Mouse (Mus musculus): ENCODE data around the gene Ptch1. TPM values are rescaled to one million over a fixed set of nuclear protein-coding genes. Genes with fewer than 3 reads are reported as not detected.

The Ptch1 gene
- polyA plus RNA-seq (2016; fragmentation: Nextera tagmentation; extraction: Ambion mirVana): 18.2 and 19.0 TPM in 2 replicates

GRCm38 (mm10) chr13:63573256-63573835 lies at the start of gene Ptch1:
Gene Ptch1 (minus strand): TSS chr13:63573598.
- Histone ChIP-seq H3K4me1 (peaks cover 57% of the 10 kb centered on the region), H3K27me3 (ENCODE audit: low read depth, poor library complexity, severe bottlenecking) (peaks cover 80% of the 10 kb centered on the region)
- under 1% methylated on average over 43 of the region's 44 CpGs for WGBS

GRCm38 (mm10) chr13:63621301-63621700 lies 47.9 kb upstream of the Ptch1 start:
- Histone ChIP-seq H3K36me3 (no peaks in the 10 kb centered on the region), H3K9me3 (replicated peaks) (no peaks in the 10 kb centered on the region), H3K27me3 (ENCODE audit: low read depth, poor library complexity, severe bottlenecking) (no peaks in the 10 kb centered on the region), H3K4me3 (no peak overlapping the region), H3K4me1 (peaks cover 9% of the 10 kb centered on the region), H3K27ac (no peak overlapping the region)
- 86% methylated on average over 3 of the region's 3 CpGs for WGBS
- no peak for DNase-seq (ENCODE audit: low spot score)

More at GRCm38 (mm10) chr13:63573256-63573835, at the start of gene Ptch1:
- H3K4me3 ChIP-seq: peak within 1 kb of the TSS; percentile 98
- H3K27ac ChIP-seq: peak within 1 kb of the TSS; percentile 93
- DNase-seq (ENCODE audit: low spot score): peak; percentile 85
- no peaks in the 10 kb centered on the region for H3K9me3 ChIP-seq (replicated peaks)
- no peaks in the 10 kb centered on the region for H3K36me3 ChIP-seq

GRCm38 (mm10) chr13:63613201-63613600 lies 39.8 kb upstream of the Ptch1 start:
- DNase-seq (ENCODE audit: low spot score): no peak
- Histone ChIP-seq H3K36me3 (no peaks in the 10 kb centered on the region), H3K27me3 (ENCODE audit: low read depth, poor library complexity, severe bottlenecking) (no peaks in the 10 kb centered on the region), H3K4me1 (peaks cover 50% of the 10 kb centered on the region), H3K27ac (no peak overlapping the region), H3K4me3 (no peak overlapping the region), H3K9me3 (replicated peaks) (no peaks in the 10 kb centered on the region)
- 62% methylated on average over 2 of the region's 2 CpGs for WGBS

GRCm38 (mm10) chr13:63609734-63610133 lies 36.3 kb upstream of the Ptch1 start:
- Histone ChIP-seq H3K9me3 (replicated peaks) (no peaks in the 10 kb centered on the region), H3K36me3 (no peaks in the 10 kb centered on the region), H3K4me1 (peaks cover 43% of the 10 kb centered on the region), H3K27me3 (ENCODE audit: low read depth, poor library complexity, severe bottlenecking) (no peaks in the 10 kb centered on the region), H3K4me3 (peak overlapping the region; percentile 22; the same call in 1 of the 2 replicates), H3K27ac (peak overlapping the region; percentile 78)
- WGBS: 2% methylated on average over 10 of the region's 10 CpGs
- DNase-seq (ENCODE audit: low spot score): peak; percentile 49

- DNase-seq (ENCODE audit: low spot score): no peak
- H3K27me3 ChIP-seq (ENCODE audit: low read depth, poor library complexity, severe bottlenecking): no peaks in the 10 kb centered on the region
Measured at GRCm38 (mm10) chr13:63597593-63597992, 24.2 kb upstream of the Ptch1 start.

GRCm38 (mm10) chr13:63595869-63596268 lies 22.5 kb upstream of the Ptch1 start:
- no peak for DNase-seq (ENCODE audit: low spot score)
- Histone ChIP-seq H3K9me3 (replicated peaks) (no peaks in the 10 kb centered on the region), H3K4me1 (peaks cover 8% of the 10 kb centered on the region), H3K27me3 (ENCODE audit: low read depth, poor library complexity, severe bottlenecking) (no peaks in the 10 kb centered on the region), H3K27ac (no peak overlapping the region), H3K4me3 (no peak overlapping the region), H3K36me3 (no peaks in the 10 kb centered on the region)
- 65% methylated on average over 7 of the region's 7 CpGs for WGBS

More at GRCm38 (mm10) chr13:63597593-63597992, 24.2 kb upstream of the Ptch1 start:
- Histone ChIP-seq H3K9me3 (replicated peaks) (no peaks in the 10 kb centered on the region), H3K36me3 (no peaks in the 10 kb centered on the region), H3K4me1 (peaks cover 8% of the 10 kb centered on the region), H3K4me3 (no peak overlapping the region), H3K27ac (no peak overlapping the region)
- WGBS: 88% methylated on average over 3 of the region's 3 CpGs

GRCm38 (mm10) chr13:63593469-63594050 lies 20.2 kb upstream of the Ptch1 start:
- Histone ChIP-seq H3K4me1 (peaks cover 8% of the 10 kb centered on the region), H3K27ac (no peak overlapping the region), H3K27me3 (ENCODE audit: low read depth, poor library complexity, severe bottlenecking) (no peaks in the 10 kb centered on the region), H3K9me3 (replicated peaks) (no peaks in the 10 kb centered on the region), H3K4me3 (no peak overlapping the region), H3K36me3 (no peaks in the 10 kb centered on the region)
- WGBS: 88% methylated on average over 13 of the region's 13 CpGs
- DNase-seq (ENCODE audit: low spot score): no peak

- Histone ChIP-seq H3K4me3 (no peak overlapping the region), H3K36me3 (no peaks in the 10 kb centered on the region), H3K9me3 (replicated peaks) (no peaks in the 10 kb centered on the region), H3K27me3 (ENCODE audit: low read depth, poor library complexity, severe bottlenecking) (no peaks in the 10 kb centered on the region), H3K4me1 (peaks cover 8% of the 10 kb centered on the region), H3K27ac (no peak overlapping the region)
- no peak for DNase-seq (ENCODE audit: low spot score)
- WGBS: 86% methylated on average over 5 of the region's 5 CpGs
Measured at GRCm38 (mm10) chr13:63592755-63593154, 19.4 kb upstream of the Ptch1 start.

GRCm38 (mm10) chr13:63574601-63575000 lies 1.2 kb upstream of the Ptch1 start:
- no peak for DNase-seq (ENCODE audit: low spot score)
- no peaks in the 10 kb centered on the region for H3K9me3 ChIP-seq (replicated peaks)
- H3K4me1 ChIP-seq: peaks cover 44% of the 10 kb centered on the region
- H3K27me3 ChIP-seq (ENCODE audit: low read depth, poor library complexity, severe bottlenecking): peaks cover 73% of the 10 kb centered on the region
- H3K36me3 ChIP-seq: no peaks in the 10 kb centered on the region
- 65% methylated on average over 4 of the region's 4 CpGs for WGBS
- H3K4me3 ChIP-seq: no peak overlapping the region
- no peak overlapping the region for H3K27ac ChIP-seq

- Histone ChIP-seq H3K4me3 (peak overlapping the region; percentile 98), H3K27ac (peak overlapping the region; percentile 93), H3K27me3 (ENCODE audit: low read depth, poor library complexity, severe bottlenecking) (peaks cover 80% of the 10 kb centered on the region), H3K9me3 (replicated peaks) (no peaks in the 10 kb centered on the region), H3K4me1 (peaks cover 63% of the 10 kb centered on the region), H3K36me3 (no peaks in the 10 kb centered on the region)
- peak; percentile 74 for DNase-seq (ENCODE audit: low spot score)
- WGBS: under 1% methylated on average over 67 of the region's 67 CpGs
Measured at GRCm38 (mm10) chr13:63572453-63573255, 744 bp downstream of the Ptch1 start.

- H3K36me3 ChIP-seq: no peaks in the 10 kb centered on the region
- no peak for DNase-seq (ENCODE audit: low spot score)
- H3K9me3 ChIP-seq (replicated peaks): no peaks in the 10 kb centered on the region
- H3K4me1 ChIP-seq: peaks cover 66% of the 10 kb centered on the region
- peak overlapping the region; percentile 93 for H3K27ac ChIP-seq
- WGBS: 1% methylated on average over 12 of the region's 12 CpGs
- H3K27me3 ChIP-seq (ENCODE audit: low read depth, poor library complexity, severe bottlenecking): peaks cover 80% of the 10 kb centered on the region
- peak overlapping the region; percentile 98 for H3K4me3 ChIP-seq
Measured at GRCm38 (mm10) chr13:63572111-63572452, 1.3 kb downstream of the Ptch1 start.

- H3K36me3 ChIP-seq: no peaks in the 10 kb centered on the region
- peaks cover 76% of the 10 kb centered on the region for H3K4me1 ChIP-seq
- H3K27me3 ChIP-seq (ENCODE audit: low read depth, poor library complexity, severe bottlenecking): peaks cover 64% of the 10 kb centered on the region
- H3K27ac ChIP-seq: 0 out of 2 replicates have a peak overlapping the region, but pooled peaks have one; percentile 17
- no peak for DNase-seq (ENCODE audit: low spot score)
- H3K9me3 ChIP-seq (replicated peaks): no peaks in the 10 kb centered on the region
- H3K4me3 ChIP-seq: peak overlapping the region; percentile 98; the same call in 1 of the 2 replicates
Measured at GRCm38 (mm10) chr13:63570456-63570855, 2.9 kb downstream of the Ptch1 start.

GRCm38 (mm10) chr13:63569396-63569756 lies 4.0 kb downstream of the Ptch1 start:
- peak overlapping the region; percentile 99 for H3K27ac ChIP-seq
- H3K9me3 ChIP-seq (replicated peaks): no peaks in the 10 kb centered on the region
- no peaks in the 10 kb centered on the region for H3K36me3 ChIP-seq
- 8% methylated on average over 5 of the region's 5 CpGs for WGBS
- H3K4me3 ChIP-seq: peak overlapping the region; percentile 98
- H3K27me3 ChIP-seq (ENCODE audit: low read depth, poor library complexity, severe bottlenecking): peaks cover 53% of the 10 kb centered on the region
- H3K4me1 ChIP-seq: peaks cover 78% of the 10 kb centered on the region
- no peak for DNase-seq (ENCODE audit: low spot score)
